In the genomic region with DNA sequence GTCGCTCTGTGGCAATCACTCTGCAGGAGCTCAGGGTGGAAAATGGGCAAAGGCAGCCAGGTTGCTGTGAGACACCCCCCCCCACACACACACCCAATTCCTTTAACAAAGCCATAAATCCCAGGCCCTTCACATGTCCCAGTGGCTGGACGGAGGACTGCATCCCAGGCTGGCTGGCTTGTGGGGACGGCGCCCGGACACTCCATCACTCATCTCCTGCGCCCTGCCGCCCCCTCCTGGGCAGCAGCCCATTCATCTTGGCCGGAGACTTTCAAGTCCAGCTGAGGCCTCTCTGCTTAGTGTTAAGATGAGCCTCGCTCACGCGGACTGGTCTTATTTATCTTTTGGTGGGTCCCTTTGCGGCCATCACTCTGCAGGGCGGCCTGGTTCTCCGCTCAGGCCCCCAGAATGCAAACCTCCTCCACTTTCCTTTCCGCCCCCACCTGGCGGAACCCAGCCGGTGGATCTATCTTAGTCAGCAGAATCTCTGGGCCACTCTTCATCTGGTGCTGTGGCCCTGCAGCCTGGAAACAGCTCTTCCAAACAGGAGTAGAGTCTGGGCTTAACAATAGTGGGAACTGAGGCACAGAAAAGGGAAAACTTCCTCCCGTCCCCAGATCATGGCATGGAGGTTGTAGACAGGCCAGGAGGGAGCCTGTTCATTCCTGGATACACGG, we compare ENCODE assay signal across 10 mouse cellular contexts. TPM values are rescaled to one million over a fixed set of nuclear protein-coding genes. Genes with fewer than 3 reads are reported as not detected.
DNase-seq lines count a peak whose midpoint lies in the region; ATAC-seq lines count a peak whose summit lies in the region.
"Had no signal": no experiment of that assay in that cellular context is flagged by ENCODE, and none has a peak within 500 bp of the region (broad histone marks: within the 10 kb centered on the region; RNA-seq: fewer than 3 reads in every experiment).

No protein-coding gene starts in this region.

- DNase-seq in adrenal gland, postnatal 14 days = peak; percentile 31
- DNase-seq in adrenal gland, adult 18-20 months (ENCODE audit: low spot score in 2 of 2) = no peak
- peak; percentile 59 for DNase-seq in left cerebral cortex, postnatal 4 days
- no peak for DNase-seq in left cerebral cortex, postnatal 25 days (ENCODE audit: low spot score in 2 of 2)
- peak; percentile 54 for DNase-seq in embryo, embryonic 11.5 days (ENCODE audit: low read depth, low spot score)
- DNase-seq in mesoderm, embryonic 11.5 days (ENCODE audit: low read depth, low spot score) = peak; percentile 84
- no peak for DNase-seq in spleen, adult 12 weeks (ENCODE audit: low spot score)
- DNase-seq: heart, adult 18-20 months; kidney, adult 8-10 months had no signal

- intact Hi-C loops in left cerebral cortex, postnatal 4 days (cut with DNase I) = no loop called here
- intact Hi-C loops in left cerebral cortex, postnatal 25 days (cut with DNase I) = no loop called here

- no peak for ATAC-seq in megakaryocyte progenitor cell, adult 5-6 weeks (replicated peaks; ENCODE audit: poor library complexity)

RNA-seq across cellular contexts. Expression of a gene that starts 26.1 kb away (rescaled TPM):
- total RNA-seq in adrenal gland, postnatal 14 days (2021) = 43.0 and 54.9 TPM in 2 replicates
- 10 to 100 TPM; 55.7 to 67.5 TPM for total RNA-seq in adrenal gland, adult 18-20 months (2021)
- total RNA-seq in left cerebral cortex, postnatal 4 days (2021) = 10 to 100 TPM; 15.4 to 17.4 TPM
- total RNA-seq in left cerebral cortex, postnatal 25 days (2021) = 10 to 100 TPM; 15.7 to 16.3 TPM
- 15.0 and 20.2 TPM in 2 replicates for total RNA-seq in megakaryocyte progenitor cell, adult 5-6 weeks (2015)
- total RNA-seq in megakaryocyte progenitor cell, adult 5-6 weeks (2017) = 23.9 and 31.2 TPM in 2 replicates

Comparison
In these comparisons a context has a peak if more than half of its experiments do, and no peak if none do; other contexts are left out.
1. DNase-seq: peak in adrenal gland, postnatal 14 days (single experiment), left cerebral cortex, postnatal 4 days (single experiment), embryo, embryonic 11.5 days (single experiment) and mesoderm, embryonic 11.5 days (single experiment); none in adrenal gland, adult 18-20 months (0 of 2), left cerebral cortex, postnatal 25 days (0 of 2) and spleen, adult 12 weeks (single experiment).